Mouse (Mus musculus) embryonic facial prominence, embryonic 14.5 days (tissue): ENCODE measurements at regions not wholly inside any gene's neighbourhood (a gene's known extent, or its start where the extent isn't known, plus 50 kb on each side); places are given as distances from the start of the nearest gene placed in this dataset.
A peak's percentile ranks its signal among the peaks of the same experiment; 100 is the strongest.

Experiments used
- ATAC-seq: fragments of 200-750 bp; cut with Nextera tagmentation; 2 replicates; pipeline ENCODE4 v1.8.0; 2017; ENCODE audit warnings: low read depth, moderate number of reproducible peaks, moderate TSS enrichment
- DNase-seq: peaks from one replicate; pipeline ENCODE4 v3.0.0-alpha.2; 2015; ENCODE audit warnings: low spot score
- H3K27ac ChIP-seq: fragments of 300-500 bp; sonication (generic); replicated peaks from 2 replicates; pipeline ENCODE4 v1.5.1; 2014; ENCODE audit warnings: low read depth, mild to moderate bottlenecking, low read length, moderate library complexity
- H3K27me3 ChIP-seq: fragments of 300-500 bp; sonication (generic); replicated peaks from 2 replicates; pipeline ENCODE4 v1.6.1; 2014; ENCODE audit warnings: low read length; ENCODE audit not compliant: control insufficient read depth, insufficient read depth
- H3K36me3 ChIP-seq: fragments of 300-500 bp; sonication (generic); 2 replicates; pipeline ENCODE4 v1.6.1; 2014; ENCODE audit warnings: low read length, mixed read lengths; ENCODE audit not compliant: control insufficient read depth, insufficient read depth
- H3K4me1 ChIP-seq: fragments of 300-500 bp; sonication (generic); 2 replicates; pipeline ENCODE4 v1.6.1; 2014; ENCODE audit warnings: antibody characterized with exemption, low read length; ENCODE audit not compliant: control insufficient read depth, insufficient read depth
- H3K4me2 ChIP-seq: fragments of 300-500 bp; sonication (generic); 2 replicates; pipeline ENCODE4 v1.6.1; 2014; ENCODE audit warnings: low read depth, mild to moderate bottlenecking, low read length, moderate library complexity, mixed read lengths
- H3K4me3 ChIP-seq: fragments of 300-500 bp; sonication (generic); 2 replicates; pipeline ENCODE4 v1.5.1; 2014; ENCODE audit warnings: low read depth, mild to moderate bottlenecking, low read length
- H3K9ac ChIP-seq: fragments of 300-500 bp; sonication (generic); 2 replicates; pipeline ENCODE4 v1.6.1; 2014; ENCODE audit warnings: low read depth, mild to moderate bottlenecking, low read length, moderate library complexity, mixed read lengths
- H3K9me3 ChIP-seq: fragments of 300-500 bp; sonication (generic); 2 replicates; pipeline ENCODE4 v1.6.1; 2016; ENCODE audit warnings: low read length; ENCODE audit not compliant: control insufficient read depth
- WGBS: fragments of 180-500 bp; shearing (Covaris S2); extraction: QIAGEN DNeasy Blood & Tissue Kit; methylation state at CpG from one replicate; pipeline ENCODE4 v1.1.7; 2014; 5-methylcytosine and 5-hydroxymethylcytosine counted together

- Histone ChIP-seq H3K4me1 (no peaks in the 10 kb centered on the region), H3K9me3 (no peaks in the 10 kb centered on the region), H3K27ac (no peak overlapping the region), H3K4me2 (no peak overlapping the region), H3K4me3 (no peak overlapping the region), H3K27me3 (no peaks in the 10 kb centered on the region), H3K9ac (no peak overlapping the region), H3K36me3 (no peaks in the 10 kb centered on the region)
- 96% methylated on average over 2 of the region's 2 CpGs for WGBS
- ATAC-seq (no peak), DNase-seq (no peak)
These were observed 371.1 kb upstream of the Gm10131 start for GRCm38 (mm10) chr8:34482676-34483075.

- Histone ChIP-seq H3K9me3 (no peaks in the 10 kb centered on the region), H3K4me3 (no peak overlapping the region), H3K27me3 (no peaks in the 10 kb centered on the region), H3K4me1 (no peaks in the 10 kb centered on the region), H3K36me3 (no peaks in the 10 kb centered on the region), H3K27ac (no peak overlapping the region), H3K4me2 (no peak overlapping the region), H3K9ac (no peak overlapping the region)
- ATAC-seq (no peak), DNase-seq (no peak)
- 69% methylated on average over 4 of the region's 4 CpGs for WGBS
These were observed 369.0 kb upstream of the Gm10131 start for GRCm38 (mm10) chr8:34480496-34480895.

- ATAC-seq (no peak), DNase-seq (no peak)
- Histone ChIP-seq H3K4me3 (no peak overlapping the region), H3K4me2 (no peak overlapping the region), H3K27me3 (no peaks in the 10 kb centered on the region), H3K27ac (no peak overlapping the region), H3K4me1 (no peaks in the 10 kb centered on the region), H3K9ac (no peak overlapping the region), H3K9me3 (no peaks in the 10 kb centered on the region), H3K36me3 (no peaks in the 10 kb centered on the region)
- 50% methylated on average over 3 of the region's 3 CpGs for WGBS
These were observed 367.4 kb upstream of the Gm10131 start for GRCm38 (mm10) chr8:34478891-34479290.

GRCm38 (mm10) chr8:34478465-34478864 lies 366.9 kb upstream of the Gm10131 start:
- H3K4me1 ChIP-seq, result no peaks in the 10 kb centered on the region
- ATAC-seq, result no peak
- WGBS, result 84% methylated on average over 1 of the region's 1 CpGs
- no peak for DNase-seq
- H3K27me3 ChIP-seq, result no peaks in the 10 kb centered on the region
- H3K4me3 ChIP-seq, result no peak overlapping the region
- H3K9ac ChIP-seq, result no peak overlapping the region
- H3K4me2 ChIP-seq, result no peak overlapping the region
- H3K27ac ChIP-seq, result no peak overlapping the region
- H3K36me3 ChIP-seq, result no peaks in the 10 kb centered on the region
- H3K9me3 ChIP-seq, result no peaks in the 10 kb centered on the region

GRCm38 (mm10) chr8:34476146-34476820 lies 364.7 kb upstream of the Gm10131 start:
- no peak overlapping the region for H3K4me2 ChIP-seq
- H3K9me3 ChIP-seq, result no peaks in the 10 kb centered on the region
- no peak overlapping the region for H3K9ac ChIP-seq
- 87% methylated on average over 3 of the region's 3 CpGs for WGBS
- H3K27ac ChIP-seq, result no peak overlapping the region
- H3K4me3 ChIP-seq, result no peak overlapping the region
- no peaks in the 10 kb centered on the region for H3K36me3 ChIP-seq
- DNase-seq, result no peak
- H3K27me3 ChIP-seq, result no peaks in the 10 kb centered on the region
- ATAC-seq, result no peak
- H3K4me1 ChIP-seq, result peaks cover 4% of the 10 kb centered on the region; the same call in 1 of the 2 replicates

- Histone ChIP-seq H3K4me1 (peaks cover 4% of the 10 kb centered on the region; the same call in 1 of the 2 replicates), H3K9ac (no peak overlapping the region), H3K4me3 (no peak overlapping the region), H3K9me3 (no peaks in the 10 kb centered on the region), H3K27ac (no peak overlapping the region), H3K4me2 (no peak overlapping the region), H3K27me3 (no peaks in the 10 kb centered on the region), H3K36me3 (no peaks in the 10 kb centered on the region)
- ATAC-seq (no peak), DNase-seq (no peak)
- 55% methylated on average over 7 of the region's 7 CpGs for WGBS
These were observed 363.1 kb upstream of the Gm10131 start for GRCm38 (mm10) chr8:34474593-34474992.

- Histone ChIP-seq H3K27ac (no peak overlapping the region), H3K4me2 (no peak overlapping the region), H3K36me3 (no peaks in the 10 kb centered on the region), H3K9ac (no peak overlapping the region), H3K4me1 (peaks cover 10% of the 10 kb centered on the region; the same call in 1 of the 2 replicates), H3K9me3 (no peaks in the 10 kb centered on the region), H3K4me3 (no peak overlapping the region), H3K27me3 (no peaks in the 10 kb centered on the region)
- DNase-seq, result no peak
- ATAC-seq, result no peak
- 72% methylated on average over 10 of the region's 10 CpGs for WGBS
These were observed 362.2 kb upstream of the Gm10131 start for GRCm38 (mm10) chr8:34473769-34474168.

- Histone ChIP-seq H3K9ac (no peak overlapping the region), H3K4me1 (peaks cover 10% of the 10 kb centered on the region; the same call in 1 of the 2 replicates), H3K27ac (no peak overlapping the region), H3K9me3 (no peaks in the 10 kb centered on the region), H3K4me2 (no peak overlapping the region), H3K27me3 (no peaks in the 10 kb centered on the region), H3K36me3 (no peaks in the 10 kb centered on the region), H3K4me3 (no peak overlapping the region)
- ATAC-seq (no peak), DNase-seq (no peak)
- WGBS, result 53% methylated on average over 1 of the region's 1 CpGs
These were observed 361.8 kb upstream of the Gm10131 start for GRCm38 (mm10) chr8:34473301-34473700.

- Histone ChIP-seq H3K27ac (no peak overlapping the region), H3K4me3 (no peak overlapping the region), H3K36me3 (no peaks in the 10 kb centered on the region), H3K4me2 (0 out of 2 replicates have a peak overlapping the region, but pooled peaks have one; percentile 5), H3K27me3 (no peaks in the 10 kb centered on the region), H3K4me1 (peaks cover 10% of the 10 kb centered on the region; the same call in 1 of the 2 replicates), H3K9ac (no peak overlapping the region), H3K9me3 (no peaks in the 10 kb centered on the region)
- peak; percentile 62; the same call in 1 of the 2 replicates for ATAC-seq
- peak; percentile 35 for DNase-seq
- 20% methylated on average over 6 of the region's 6 CpGs for WGBS
These were observed 361.3 kb upstream of the Gm10131 start for GRCm38 (mm10) chr8:34472846-34473245.
